Mouse (Mus musculus): ENCODE data around the gene Rab13.
A peak's percentile ranks its signal among the peaks of the same experiment; 100 is the strongest.
"Not testable (repeated sequence)": the region's sequence is repeated elsewhere in the genome, so short reads cannot be mapped to it uniquely, and the experiment has no call there.

Rab13 gene

DNA sequence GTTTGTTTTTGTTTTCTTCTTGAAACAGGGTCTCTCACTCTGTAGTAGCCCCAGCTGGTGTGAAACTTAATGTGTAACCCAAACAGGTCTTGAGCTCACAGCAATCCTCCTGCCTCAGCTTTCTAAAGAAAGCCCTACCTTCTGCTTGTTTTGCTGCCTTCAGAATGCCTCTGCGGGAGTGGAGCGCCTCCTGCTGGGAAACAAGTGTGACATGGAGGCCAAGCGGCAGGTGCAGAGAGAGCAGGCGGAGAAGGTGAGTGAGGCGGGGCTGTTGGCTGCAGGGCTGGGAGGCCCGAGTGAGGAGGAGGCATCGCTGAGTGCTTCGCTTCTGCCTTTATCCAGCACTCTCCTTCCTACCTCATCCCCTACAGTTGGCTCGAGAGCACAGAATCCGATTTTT is 10.8 kb downstream of the Rab13 start:
- DNase-seq (ENCODE audit: low read depth, low spot score): peak; percentile 92

DNA sequence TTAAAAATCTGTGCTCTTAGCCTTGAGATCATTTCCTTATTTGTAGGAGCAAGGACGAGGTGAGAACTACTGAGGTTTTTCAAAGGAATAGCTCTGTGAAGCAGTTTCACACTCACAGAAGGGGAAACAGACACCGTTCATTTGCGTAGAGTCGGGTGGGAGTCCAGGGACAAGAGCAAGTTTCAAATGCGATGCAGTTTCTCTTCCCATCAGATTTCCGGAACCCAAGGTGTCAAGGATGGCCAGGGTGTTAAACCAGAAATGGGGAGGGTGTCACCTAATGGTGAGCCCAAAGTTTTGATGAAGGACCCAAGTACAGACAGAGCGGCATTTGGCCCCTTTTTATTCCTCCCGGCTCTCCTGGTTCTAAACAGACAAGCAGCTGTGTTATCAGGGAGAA is 17.6 kb downstream of the Rab13 start:
- no peak for DNase-seq (ENCODE audit: low read depth, low spot score)

DNA sequence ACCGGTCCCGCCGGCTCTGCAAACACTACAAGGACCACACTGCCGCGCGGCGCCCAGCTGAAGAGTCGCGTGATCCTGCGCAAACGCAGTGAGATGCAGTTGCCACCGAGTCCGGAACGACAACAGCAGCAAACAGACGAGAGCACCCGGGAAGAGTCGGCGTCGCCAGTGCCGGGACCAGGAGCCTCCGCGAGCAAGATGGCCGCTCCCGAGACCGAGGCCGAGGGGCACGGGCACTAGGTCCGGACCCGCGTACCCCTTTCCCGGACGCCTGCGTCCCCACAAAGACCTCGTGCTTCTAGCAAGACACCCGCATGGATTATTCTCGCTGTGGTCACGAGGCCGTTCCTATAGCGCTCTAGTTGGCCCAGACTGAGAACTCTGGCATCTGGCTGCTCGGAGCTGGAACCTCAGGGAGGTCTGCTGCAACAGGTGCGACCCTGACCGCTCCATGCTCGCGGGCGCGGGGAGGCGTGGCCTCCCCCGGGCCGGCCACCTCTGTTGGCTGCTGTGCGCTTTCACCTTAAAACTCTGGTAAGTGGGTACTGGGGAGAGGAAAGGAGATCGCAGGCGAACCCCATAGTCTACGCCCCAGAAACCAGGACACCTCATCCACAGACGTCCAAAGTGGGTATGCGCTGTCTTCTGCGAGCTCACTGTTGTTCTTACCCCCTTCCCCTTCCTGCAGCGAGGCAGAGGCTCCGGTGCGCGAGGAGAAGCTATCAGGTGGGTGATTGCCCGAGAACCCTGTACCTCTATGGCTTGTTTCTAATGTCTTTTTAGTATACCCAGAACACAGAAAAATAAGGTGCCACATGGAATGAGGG is 18.2 kb downstream of the Rab13 start, which contains the start of gene Jtb:
Gene Jtb, plus strand, starts transcription at position 91 of the 827 bp plus-strand sequence.
- DNase-seq (ENCODE audit: low read depth, low spot score): peak; percentile 95

DNA sequence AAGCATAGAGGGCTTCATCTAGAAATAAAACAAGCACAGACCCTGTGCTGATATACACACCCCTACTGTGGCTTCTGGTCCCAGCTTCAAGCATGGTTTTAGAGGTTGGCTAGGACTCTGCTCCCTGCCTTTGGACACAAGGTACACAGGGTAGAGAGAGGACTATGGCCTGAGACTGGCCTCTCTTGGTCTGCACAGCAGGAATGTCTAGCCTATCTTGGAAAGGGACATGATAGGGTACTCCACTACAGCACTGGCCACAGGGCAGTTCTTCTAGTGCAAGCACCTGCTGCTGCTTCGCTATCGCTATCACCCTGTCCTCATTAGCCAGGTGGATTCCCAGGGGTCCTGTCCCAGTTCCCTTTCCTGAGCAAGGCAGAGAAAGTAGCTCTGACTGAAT is 27.8 kb downstream of the Rab13 start:
- DNase-seq (ENCODE audit: low read depth, low spot score): no peak

DNA sequence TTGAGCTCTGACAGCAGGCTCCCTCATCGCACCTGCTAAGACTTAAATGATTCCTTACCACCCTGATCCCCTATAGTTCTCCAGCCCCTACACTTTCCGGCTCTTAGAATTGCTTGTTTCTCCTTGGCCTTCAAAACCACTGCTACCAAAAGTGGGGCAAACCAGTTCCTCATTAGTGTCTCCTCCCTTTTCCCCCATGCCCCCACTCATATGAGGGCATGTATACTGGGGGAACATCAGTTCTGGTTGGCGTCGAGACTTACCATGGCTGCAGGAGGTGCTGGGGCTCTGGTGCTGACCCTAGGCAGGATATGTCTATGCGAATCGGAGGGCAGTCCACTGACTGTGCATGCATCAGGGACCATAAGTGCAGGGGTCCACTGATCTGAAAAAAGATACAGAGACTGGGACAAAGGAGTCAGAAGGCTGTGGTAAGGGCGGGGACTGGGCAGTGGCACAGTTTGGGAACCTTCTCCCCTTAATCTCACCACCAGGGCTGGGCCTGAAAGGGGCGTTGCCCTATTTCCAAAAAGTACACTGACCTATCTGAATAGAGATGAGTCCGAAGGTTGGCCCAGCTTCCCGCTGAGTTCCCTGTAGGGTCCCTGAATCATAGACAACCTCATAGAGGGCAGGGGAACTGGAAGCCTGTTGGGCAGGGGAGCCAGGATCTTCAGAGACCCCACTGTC is 28.3 kb downstream of the Rab13 start:
- DNase-seq (ENCODE audit: low read depth, low spot score): no peak

DNA sequence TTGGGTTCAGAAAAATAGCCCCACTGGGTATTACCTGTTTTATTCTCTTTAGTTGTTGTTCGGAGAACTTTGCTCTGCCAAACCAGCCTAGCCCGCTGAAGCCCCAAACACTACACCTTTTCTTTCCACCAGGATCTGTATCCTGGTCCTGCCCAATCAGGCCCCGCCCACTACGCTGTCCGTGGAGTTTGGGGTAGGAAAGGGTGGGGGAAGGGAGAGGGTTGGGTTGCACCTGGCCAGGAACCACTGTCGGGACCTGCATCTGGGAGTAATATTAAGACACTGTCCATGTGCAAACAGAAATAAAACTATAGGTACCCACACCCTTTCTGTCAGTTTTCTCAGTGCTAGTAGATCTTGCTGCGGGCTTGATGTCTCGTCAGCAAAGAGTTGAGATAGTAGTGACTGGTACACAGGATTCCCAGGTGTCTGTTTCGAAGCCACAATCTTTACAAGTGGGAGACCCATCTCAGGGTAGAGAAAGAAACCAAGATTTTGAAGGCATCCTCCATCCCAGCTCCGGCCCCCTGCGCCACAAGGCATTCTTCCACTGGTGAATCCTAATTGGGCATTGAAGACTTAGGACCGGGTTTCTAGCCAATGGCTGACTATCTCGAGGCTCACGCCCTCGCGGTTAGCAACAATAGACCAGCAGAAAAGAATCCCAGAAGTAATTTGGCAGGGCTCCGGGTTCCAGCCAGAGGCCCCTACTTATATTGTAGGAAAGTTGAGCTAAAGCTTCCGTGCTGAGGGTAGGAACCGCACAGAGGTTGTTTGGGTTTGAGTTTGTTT is 29.7 kb downstream of the Rab13 start, which contains the start of gene Creb3l4:
Gene Creb3l4, minus strand, starts transcription at position 529 of the 792 bp plus-strand sequence.
- DNase-seq (ENCODE audit: low read depth, low spot score): peak; percentile 92

DNA sequence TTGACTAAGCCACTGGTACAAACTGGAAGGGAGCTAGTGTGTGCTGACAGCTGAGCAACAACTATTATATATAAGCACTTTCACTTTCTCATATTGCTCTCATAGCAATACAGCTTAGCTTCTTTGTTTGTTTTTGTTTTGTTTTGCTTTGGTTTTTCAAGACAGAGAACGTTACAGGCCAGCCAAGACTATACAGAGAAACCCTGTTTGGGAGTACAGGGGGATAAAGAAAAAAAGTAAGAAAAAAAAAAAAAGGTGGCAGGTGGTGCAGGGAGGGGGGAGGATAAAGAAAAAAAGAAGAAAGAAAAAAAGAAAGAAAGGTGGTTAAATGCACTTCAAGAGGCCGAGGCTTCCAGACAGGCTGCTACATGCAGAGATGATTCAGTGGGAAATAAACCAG is 31.9 kb downstream of the Rab13 start:
- DNase-seq (ENCODE audit: low read depth, low spot score): no peak

DNA sequence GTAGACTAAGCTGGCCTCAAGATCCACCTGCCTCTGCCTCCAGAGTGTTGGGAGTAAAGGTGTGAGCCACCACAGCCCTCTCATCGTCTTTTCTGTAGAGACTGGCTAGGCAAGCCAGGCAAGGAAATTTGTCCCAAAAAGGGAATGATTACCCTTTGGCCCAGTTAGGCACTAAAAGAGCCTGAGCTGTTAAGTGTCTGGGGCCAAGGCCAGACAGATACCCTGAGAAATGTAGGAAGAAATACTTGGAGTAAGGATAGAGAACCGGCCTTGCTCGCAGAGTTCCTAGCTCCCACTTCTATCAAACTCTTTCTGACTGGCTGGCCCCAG is 34.1 kb downstream of the Rab13 start:
- no peak for DNase-seq (ENCODE audit: low read depth, low spot score)

DNA sequence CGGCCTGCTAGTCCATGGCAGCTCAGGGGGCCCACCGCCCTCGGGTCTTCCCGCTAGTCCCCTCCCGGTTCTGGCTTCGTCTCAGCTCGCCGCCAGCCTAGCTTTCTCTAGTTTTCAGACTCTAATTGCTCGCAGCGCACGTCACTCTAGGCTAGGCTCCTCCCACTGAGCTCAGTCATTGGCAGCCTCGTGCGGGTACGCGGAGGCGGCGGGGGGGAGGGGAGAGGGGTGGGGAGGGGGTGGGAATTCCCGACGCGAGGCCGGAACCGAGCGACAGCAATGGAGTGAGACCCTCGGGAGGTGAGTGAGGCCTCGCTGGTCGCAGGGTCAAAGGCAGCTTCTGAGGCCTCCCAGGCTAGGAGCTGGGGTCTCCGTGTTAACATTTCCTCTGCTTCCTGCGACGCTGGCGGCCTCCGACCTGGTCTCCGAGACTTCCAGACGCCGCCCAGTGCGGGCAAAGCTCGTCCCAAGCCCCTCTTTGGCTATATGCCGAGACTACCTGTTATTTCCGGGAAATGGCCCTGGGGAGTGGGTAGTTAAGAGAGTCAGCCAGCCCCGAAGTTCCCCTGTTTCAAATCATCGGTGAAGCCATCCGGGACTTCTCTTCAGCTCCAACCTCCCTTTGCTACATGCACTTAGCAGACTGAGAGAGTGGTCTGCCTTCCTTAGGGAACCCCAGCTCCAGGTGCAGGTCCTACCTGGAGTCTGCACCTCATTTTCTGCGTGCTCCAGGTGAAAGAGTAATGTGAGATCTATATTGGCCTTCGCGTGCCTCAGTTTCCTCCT is 34.7 kb downstream of the Rab13 start, which contains the start of gene Slc39a1:
Gene Slc39a1, plus strand, starts transcription at position 213 of the 786 bp plus-strand sequence.
- DNase-seq (ENCODE audit: low read depth, low spot score): peak; percentile 97

DNA sequence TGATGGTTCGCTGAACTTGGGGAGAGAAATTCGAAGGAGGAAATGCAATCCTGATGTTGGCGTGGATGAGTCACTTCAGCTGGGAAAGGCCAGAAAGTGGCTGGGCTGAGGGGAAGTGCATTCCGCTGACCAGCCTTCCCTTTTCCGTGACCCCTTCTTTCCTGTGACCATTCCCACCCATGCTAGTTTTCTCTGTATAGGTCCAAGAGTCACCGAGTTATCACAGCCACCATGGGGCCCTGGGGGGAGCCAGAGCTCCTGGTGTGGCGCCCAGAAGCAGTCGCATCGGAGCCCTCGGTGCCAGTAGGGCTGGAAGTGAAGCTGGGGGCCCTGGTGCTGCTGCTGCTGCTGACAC is 35.2 kb downstream of the Rab13 start:
- no peak for DNase-seq (ENCODE audit: low read depth, low spot score)

DNA sequence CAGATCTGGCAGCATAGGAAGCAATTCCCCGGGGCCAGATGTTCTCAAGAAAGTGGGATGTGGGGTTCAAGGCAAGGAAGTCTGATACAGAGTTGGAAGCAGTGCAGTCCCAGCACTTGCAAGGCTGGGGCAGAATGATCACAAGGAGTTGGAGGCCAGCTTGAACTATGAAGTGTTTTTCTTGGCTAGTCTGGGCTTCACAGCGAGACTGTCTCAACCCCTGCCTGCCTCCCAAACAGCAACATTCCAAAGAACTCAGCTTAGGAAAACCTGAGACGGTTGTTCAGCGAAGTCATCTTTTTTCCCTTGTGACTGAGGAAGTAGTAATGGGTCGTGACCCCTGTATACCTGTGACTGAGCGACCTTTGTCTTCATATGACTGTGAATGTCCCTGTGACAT is 37.3 kb downstream of the Rab13 start:
- no peak for DNase-seq (ENCODE audit: low read depth, low spot score)

DNA sequence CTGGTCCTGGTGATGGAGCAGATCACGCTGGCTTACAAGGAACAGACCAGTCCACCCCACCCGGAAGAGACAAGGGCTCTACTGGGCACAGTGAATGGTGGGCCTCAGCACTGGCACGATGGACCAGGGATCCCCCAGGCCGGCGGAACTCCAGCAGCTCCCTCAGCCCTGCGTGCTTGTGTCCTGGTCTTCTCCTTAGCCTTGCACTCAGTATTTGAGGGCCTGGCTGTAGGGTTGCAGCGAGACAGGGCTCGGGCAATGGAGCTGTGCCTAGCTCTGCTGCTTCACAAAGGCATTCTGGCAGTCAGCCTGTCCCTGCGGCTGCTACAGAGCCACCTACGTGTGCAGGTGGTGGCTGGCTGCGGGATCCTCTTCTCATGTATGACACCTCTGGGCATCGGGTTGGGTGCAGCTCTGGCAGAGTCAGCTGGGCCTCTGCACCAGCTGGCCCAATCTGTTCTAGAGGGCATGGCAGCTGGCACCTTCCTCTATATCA is 38.3 kb downstream of the Rab13 start:
- DNase-seq (ENCODE audit: low read depth, low spot score): not testable (repeated sequence)

DNA sequence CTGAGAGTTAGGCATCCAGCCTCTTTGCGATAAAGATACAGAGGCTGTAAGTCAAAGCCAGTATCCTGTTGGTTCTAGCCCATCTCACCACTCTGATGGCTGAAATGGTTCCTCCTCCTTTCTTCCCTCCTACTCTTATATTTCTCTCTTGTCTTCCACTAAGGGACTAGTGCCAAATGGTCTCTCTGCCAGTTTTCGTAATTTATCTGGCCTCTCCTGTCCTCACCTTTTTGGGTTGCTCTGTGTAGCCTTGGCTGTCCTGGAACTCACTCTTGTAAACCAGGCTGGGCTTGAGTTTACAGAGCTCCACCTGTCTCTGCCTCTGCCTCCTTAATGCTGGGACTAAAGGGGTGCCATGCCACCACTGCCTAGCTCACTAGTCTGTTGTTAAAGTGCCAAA is 39.2 kb downstream of the Rab13 start:
- not testable (repeated sequence) for DNase-seq (ENCODE audit: low read depth, low spot score)

DNA sequence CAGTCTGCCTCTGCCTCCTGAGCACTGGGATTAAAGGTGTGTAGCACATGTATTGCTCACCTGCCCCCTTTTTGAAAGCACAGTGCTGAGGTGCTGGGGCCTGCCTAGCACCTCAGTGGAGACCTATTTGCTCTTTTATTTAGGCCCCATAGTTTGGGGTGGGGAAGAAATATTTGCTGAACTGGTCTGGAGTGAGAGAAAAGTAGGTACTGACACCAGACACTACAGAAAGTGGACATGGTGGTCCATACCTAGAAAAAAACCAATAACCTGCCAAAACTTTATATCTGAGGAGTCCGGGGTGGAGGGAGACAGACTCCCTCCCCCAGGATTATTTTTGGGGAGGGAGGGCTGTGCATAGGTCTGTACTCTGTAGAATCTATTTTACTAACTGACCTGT is 39.7 kb downstream of the Rab13 start:
- DNase-seq (ENCODE audit: low read depth, low spot score): not testable (repeated sequence)

DNA sequence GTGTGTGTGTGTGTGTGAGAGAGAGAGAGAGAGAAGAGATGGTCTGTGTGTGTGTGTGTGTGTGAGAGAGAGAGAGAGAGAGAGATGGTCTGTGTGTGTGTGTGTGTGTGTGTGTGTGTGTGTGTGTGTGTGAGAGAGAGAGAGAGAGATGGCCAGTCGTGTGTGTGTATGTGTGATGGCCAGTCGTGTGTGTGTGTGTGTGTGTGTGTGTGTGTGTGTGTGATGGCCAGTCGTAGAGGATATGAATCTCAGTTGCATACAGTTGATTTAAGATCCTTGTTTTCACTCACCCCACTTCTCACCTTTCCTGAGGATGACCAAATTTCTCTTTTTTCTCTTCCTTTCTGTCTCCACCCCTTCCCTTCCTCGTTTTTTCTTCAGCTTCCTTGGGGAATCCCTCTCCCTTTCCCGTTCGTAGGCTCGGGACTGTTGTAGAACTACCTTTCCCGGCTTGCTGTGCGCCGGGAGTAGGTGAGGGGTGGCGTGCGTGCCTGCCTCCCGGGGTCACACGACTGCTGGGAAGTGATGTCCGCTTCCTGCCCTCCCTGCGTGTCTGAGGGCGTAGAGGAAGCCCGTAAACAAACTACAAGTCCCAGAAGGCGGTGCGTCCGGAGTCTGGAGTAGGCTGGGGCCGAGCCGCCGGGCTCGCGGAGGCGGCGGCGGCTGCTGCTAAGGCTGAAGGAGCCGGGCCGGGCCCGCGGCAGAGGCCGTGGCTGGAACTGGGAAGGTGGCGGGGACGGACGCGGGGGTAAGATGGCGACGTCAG is 40.3 kb downstream of the Rab13 start, which contains the start of gene Crtc2:
Gene Crtc2, plus strand, starts transcription at position 511 of the 766 bp plus-strand sequence.
- peak; percentile 98 for DNase-seq (ENCODE audit: low read depth, low spot score)

DNA sequence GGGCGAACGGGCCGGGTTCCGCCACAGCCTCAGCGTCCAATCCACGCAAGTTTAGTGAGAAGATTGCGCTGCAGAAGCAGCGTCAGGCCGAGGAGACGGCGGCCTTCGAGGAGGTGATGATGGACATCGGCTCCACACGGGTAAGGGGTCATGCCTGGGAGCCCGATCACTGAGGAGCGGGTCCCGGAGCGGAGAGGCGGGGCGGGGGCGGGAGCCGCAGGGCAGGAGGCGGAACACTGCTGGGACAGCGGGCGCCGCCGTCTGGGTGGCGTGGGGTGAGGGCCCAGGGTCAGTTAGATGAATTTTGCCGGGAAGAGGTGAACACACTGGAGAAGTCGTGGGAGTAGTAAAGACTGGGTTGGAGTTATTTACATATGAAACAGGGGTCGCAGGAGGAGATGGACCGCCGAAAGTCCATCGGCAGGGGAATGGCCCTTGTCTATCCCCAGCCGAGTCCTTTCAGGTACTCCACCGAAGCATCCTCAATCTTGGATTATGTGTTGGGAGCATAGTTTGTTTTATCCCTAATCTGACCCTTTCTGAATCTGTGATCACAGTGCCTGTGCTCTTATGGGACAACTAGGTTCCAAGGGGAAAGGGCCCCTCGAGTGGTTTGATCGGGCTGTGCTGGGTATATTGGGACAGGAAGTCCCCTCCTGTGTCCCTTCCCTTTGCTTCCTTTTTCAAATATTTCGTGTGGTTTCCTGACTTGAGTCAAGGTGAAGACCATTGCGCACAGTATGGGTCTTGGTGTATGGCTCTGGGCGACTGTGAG is 41.1 kb downstream of the Rab13 start:
- DNase-seq (ENCODE audit: low read depth, low spot score): peak; percentile 49

DNA sequence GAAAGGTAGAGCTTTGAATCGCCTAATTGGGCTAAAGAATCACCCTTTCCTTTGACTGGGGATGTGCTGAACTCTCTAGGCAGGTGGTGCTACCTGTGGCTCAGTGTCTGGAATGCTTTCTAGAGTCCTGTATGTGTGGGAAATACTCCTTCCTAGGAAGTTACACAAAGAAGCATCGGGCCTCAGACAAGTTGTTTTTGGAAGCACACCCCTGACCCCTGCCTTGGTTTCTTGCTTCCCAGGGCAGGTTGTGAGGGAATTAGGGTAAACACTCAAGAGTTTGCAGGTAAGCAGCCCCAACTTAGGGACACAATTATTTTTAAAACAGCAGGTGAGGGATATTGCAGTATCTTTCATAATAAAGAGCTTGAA is 41.7 kb downstream of the Rab13 start:
- DNase-seq (ENCODE audit: low read depth, low spot score): peak; percentile 28

DNA sequence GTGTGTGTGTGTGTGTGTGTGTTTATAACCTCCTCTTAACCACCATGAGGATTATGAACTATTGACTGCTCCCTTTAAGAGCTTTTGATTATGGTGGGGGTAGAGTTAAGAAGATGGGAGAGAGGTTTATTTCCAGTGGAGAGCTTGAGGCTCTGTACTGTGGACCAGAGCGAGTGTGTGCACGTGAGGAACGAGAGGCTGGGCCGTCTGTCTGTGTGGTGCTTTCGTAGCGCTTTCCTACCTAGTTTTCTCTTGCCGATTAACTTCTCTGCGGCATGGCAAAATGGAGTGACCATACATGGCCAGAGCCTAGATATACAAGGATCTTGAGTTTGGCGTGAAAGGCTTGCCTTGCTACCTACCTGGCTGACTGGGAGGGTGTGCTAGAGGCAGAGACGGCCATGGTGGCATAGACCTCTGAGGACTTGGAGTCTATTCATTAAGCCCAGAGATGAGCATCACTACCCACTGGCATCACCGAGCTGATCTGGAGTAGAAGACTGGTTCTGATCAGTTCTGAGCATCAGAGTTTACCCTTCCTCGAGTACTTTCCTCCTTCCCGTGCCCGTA is 42.4 kb downstream of the Rab13 start:
- DNase-seq (ENCODE audit: low read depth, low spot score): no peak
